Mouse (Mus musculus) retina, adult 2 months (tissue): Measurements from ENCODE around the gene Lrrc73.
A peak's percentile ranks its signal among the peaks of the same experiment; 100 is the strongest.

Experiments
- DNase-seq: peaks from one replicate; pipeline ENCODE4 v3.0.0-alpha.2; 2012; ENCODE audit warnings: low read depth, low spot score

Lrrc73 gene

DNA sequence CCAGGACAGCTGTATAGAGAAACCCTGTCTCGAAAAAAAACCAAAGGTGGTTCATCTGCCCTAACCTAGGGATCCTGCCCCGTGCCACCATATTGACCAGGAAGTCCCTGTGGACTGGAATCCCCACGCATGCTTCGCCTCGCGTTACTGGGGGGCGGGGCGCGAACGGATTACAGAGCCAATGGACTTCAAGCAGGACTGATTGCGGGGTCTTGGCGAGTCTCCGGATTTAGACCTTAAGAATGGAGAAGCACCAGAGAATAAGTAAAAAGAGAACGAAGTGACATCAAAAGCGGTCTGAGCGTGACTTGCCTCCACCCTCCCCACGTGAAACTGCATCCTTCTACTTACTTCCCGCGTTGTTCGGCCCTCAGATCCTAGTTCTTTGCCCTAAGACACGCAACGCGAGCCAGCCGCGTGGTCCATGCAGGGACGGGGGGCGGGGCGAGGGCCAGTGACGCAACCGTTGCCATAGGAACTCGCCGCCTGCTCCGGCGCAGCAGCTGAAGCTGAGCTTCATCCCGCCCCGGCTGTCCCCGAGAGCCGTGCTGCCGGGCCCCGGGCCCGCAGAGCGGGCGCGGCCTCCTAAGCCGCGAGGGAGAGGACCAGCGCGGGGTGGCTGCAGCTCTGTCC is at the start of gene Lrrc73:
Lrrc73 (plus strand) TSS at position 80 of the 633 bp plus-strand sequence.
- DNase-seq: peak; percentile 75

DNA sequence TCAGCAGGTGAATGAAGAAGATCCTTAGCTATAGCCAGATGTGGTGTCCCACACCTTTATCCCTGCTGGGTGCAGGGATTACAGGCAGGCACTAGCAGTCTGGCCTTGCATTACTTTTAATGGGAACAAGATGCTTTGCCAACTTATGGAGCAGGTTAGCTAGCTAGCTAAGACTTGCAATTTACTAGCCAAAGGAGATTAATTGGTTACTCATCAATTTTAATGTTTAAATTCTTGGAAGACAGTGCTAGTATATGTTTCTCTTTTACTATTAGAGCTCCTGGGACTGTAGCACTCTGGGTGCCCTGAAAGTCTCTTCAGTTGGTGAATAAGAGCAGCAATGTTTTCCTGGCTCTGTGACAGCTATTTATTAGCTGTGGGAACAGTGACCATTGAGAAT is 46.7 kb upstream of the Lrrc73 start:
- no peak for DNase-seq

DNA sequence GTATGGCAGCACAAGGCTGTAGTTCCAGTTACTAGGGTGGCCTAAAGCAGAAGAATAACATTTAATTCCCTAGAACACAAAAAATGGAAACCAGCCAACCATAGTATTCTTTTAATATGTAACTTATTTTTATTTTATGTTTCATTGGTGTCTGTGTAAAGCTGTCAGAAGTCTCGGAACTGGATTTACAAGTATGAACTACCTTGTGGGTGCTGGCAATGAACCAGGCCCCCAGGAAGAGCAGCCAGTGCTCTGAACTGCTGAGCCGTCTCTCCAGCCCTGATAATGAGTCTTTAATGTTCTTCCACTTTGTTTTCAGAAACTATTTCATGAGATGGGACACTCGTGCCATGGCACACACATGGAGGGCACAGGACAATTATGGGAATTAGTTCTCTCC is 42.8 kb upstream of the Lrrc73 start:
- no peak for DNase-seq

DNA sequence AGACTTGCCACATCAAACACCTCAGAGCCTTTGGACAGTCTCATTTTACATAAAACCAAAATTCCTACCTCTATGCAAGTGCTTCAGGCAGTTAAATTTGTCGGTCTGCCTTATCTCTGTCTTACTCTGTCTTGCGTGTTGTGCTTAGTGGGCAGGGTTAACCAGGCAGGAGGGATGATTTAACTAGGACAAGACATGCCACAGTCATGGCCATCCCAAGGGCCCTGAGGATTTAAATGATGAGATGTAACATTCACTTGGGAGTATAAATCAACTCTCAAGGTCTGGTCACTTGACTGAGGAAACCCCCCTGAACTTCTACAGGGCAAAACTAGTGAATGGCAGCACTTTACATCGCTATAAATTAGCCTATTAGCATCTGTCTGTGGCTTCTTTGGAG is 31.7 kb upstream of the Lrrc73 start:
- no peak for DNase-seq

DNA sequence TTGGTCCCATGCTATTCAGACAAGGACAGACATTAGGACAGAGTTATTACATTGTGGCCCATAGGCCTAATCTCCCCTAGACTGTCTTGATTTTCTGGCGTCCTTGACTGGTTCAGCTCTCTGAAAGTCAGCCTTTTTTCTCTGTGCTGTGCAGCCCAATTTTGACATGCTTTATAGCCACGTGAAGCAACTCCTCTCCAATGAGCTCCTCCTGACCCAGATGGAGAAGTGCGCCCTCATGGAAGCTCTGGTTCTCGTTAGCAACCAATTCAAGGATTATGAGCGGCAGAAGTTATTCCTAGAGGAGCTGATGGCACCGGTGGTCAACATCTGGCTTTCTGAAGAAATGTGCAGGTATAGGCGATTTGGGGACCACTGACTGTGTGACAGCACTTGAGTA is 25.8 kb upstream of the Lrrc73 start:
- DNase-seq: no peak

DNA sequence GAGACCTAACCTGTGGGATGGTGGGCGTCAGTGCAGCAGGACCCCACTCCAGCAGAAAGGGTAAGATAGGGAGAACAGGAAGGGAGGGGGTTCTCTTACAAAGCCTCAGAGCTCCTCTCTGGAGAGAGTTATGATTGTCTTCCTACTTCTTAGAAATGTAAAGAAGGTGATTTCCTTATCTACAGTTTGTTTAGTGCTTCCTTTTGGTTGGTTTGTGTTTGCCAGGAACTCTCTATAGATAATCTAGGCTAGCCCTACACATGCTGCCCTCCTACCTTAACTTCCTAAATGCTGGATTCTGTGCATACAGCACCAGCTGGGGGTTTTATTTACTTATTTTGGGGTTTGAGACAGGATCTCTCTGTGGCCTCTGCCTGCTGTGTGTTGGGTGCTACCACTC is 17.3 kb upstream of the Lrrc73 start:
- no peak for DNase-seq

DNA sequence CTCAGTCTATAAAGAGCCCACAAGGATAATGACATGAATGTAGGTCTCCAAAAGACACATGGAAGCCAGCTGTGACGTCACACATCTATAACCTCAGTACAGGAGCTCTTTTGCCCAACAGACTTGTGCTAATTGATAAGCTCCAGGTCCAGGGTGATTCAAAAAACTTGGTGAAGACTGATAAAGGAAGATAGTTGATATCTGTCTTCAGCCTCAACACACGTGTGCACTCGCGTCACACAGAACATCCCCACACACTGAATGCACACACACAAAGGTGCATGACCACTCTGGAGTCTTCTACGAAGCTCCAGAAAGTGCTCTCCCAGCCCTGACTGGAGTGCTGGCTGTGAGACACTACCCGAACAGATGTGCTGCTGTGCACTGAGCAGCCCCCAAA is 16.3 kb upstream of the Lrrc73 start:
- DNase-seq: no peak

DNA sequence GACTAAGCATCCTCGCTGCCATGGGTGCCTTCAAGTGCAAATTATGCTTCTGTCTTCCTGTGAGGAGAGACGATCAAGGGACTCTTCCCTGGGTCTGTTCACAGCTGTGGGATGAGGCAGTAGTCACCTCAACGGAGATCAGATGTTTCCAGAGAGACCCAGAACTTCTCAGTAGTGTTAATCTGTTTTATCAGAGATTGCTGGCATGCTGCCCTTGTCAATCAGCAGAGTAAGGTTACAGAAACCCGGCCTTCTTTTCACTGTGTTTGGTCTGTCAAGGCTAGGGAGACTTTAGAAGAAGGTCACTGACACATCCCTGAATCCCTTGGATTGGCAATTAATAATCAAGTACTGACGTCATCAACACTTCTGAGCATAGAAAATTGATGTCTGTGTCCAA is 15.9 kb upstream of the Lrrc73 start:
- DNase-seq: no peak

DNA sequence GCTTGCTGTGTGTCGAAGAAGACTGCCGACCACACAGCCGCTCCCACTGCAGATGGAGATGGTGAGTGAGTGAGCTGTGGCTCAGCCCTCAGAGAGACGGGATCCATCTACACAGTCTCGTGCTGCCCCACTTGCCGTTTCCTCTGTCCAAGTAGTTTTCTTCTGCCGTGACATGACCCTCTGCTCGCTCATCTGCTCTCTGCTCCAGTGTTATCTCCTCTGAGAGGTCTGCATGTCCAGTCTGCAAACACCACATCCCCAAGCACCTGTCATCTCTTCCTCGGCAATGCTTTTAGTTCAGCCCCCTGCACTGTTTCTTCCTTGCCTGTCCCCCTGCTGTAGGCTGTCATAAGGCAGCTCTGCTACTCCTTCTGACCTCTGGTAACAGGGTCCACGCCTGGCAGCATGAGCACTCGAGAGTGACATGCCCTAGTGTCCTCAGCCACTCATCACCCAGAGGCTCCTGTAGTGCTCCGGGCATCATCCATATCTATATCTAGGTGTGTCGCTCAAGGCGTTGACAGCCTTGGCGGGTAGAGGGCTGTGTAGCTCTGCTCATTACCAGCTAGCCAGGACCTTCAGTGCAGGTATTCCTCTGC is 13.7 kb upstream of the Lrrc73 start:
- no peak for DNase-seq

DNA sequence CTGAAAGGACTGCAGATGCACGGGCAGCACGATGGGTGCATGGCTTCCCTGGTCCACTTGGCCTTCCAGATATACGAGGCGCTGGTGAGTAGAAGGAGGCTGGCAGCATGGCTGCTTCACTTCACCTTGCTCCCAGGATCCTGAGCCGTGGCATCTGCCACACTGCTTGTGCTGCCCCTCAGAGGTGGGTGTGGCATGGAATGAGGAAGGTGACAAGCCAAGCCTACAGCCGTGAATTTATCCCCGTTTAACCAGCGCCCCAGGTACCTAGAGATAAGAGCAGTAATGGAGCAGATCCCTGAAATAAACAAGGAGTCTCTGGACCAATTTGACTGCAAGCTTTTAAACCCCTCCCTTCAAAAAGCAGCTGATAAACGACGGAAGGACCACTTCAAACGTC is 11.9 kb upstream of the Lrrc73 start:
- no peak for DNase-seq

DNA sequence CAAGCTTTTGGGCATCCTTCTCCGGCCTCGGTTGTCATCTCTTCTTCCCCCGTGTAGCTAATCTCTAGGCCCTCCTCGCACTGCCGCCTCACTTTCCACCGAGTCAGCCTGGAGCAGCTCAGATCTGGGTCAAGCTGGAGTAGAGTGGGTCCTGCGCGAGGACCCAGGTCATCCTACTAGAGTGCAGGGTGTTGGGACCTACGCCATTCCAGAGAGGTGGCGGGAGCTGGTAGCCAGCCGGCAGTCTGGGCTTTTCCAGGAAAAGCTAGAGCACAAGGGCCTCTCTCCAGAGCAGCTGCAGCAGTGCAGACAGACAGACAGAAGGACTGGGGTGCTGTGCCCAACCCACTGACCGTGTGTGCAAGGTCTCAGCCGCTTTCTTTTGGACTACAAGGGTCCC is 11.1 kb upstream of the Lrrc73 start:
- no peak for DNase-seq

DNA sequence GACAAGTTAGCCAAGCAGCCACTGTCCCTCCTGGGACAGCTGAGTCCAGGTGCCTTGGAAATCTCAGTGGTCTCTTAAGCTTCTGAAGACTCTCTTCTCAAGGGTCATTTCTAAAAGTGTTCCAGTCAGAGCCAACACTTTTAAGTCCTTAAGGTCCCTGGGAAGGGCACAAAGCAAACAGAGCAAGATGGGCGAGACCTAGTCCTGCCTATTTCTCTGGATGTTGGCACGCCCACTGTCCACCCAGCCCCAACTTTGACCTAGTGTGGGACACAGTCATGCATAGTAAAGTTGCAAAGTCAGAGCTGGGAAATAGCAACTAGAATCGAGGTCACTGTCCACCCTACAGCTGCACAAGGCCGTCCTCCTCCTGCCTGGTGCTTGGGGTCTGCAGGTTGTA is 10.3 kb upstream of the Lrrc73 start:
- DNase-seq: no peak

DNA sequence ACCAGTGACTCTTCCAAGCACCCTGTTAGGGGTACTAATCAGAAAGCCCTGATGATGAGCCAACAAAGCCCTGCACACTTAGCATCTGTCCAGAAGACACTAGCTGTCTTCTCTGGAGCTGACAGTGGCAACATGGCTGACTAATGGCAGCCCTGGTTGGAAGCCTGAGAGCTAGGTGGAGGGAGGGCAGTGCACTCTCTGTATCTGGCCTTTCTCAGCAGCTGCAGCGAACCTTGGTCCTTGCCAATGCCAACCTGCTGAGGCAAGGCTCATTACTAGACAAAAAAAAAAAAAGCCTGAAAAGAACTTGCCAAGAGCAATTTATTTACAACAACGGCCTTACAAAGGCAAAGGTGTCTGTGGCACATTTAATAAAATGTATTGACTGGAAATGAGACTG is 9.7 kb upstream of the Lrrc73 start:
- DNase-seq: no peak

DNA sequence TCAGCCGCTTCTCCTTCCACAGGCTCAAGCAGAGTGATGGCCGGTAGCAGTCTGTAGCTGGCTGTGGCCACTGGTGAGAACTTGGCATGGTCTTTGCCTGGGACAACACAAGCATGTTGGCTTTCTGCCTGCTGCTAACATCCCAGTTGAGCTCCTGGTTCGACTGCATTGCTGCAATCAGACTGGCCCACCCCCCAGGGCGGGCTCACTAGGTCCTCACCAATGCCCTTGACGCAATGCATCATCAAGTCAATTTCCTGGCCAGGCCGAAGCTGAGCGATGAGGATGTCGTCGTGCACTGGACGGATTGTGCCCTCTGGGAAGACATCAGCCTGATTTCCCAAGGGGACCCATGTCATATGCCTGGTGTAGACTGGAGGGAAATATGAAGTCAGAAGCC is 8.8 kb upstream of the Lrrc73 start:
- no peak for DNase-seq

DNA sequence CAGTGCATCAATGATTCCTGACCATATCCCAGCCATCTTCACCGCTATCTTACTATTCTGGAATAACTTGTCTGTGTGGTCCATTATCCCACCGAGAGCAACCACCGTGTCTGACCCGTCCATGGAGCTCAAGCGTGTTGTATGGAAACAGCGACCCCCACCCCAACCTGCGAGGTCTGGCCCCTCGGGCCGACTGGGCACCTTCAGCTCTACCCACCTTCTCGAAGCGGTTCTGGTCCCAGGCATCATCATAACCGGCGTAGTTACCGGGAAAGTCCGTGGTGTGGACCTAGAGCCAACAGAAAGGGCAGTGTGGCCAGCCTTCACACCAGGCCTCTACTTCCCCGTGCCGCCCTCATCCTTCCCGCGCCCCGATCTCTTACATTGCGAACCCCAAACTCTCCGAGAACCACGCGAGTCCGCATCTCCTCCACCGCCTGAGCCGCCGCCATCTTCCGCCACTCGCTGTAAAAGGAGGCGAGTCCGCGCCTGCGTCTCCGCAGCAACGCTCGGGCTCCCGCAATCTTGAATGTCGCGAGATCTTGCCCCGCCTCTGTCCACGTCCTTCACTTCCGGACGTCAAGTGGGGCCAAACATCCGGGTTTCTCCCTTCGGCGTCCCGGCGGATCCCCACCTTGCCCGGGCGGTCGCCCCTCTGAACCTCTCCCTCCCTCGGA is 5.7 kb upstream of the Lrrc73 start, which contains the start of the genes Polr1c and Yipf3:
Polr1c (minus strand) TSS at position 543 of the 677 bp plus-strand sequence.
Yipf3 (plus strand) TSS at position 569 of the 677 bp plus-strand sequence.
- DNase-seq: peak; percentile 83

DNA sequence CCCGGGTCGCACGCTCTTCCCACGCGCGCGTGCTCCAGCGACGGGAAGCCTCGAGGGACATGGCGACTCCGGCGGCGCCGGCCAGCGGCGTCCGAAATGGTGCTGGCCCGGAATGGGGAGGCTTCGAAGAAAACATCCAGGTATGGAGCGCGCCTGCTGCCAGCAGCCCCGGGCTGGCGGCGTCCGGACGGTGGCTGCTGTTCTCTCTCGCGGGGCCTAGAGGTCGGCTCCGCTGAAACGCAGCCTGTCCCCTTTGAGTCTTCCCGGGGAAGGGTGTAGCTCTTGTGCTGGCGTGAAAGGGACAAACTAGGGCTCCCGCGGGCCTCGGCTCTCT is 5.2 kb upstream of the Lrrc73 start:
- DNase-seq: no peak

DNA sequence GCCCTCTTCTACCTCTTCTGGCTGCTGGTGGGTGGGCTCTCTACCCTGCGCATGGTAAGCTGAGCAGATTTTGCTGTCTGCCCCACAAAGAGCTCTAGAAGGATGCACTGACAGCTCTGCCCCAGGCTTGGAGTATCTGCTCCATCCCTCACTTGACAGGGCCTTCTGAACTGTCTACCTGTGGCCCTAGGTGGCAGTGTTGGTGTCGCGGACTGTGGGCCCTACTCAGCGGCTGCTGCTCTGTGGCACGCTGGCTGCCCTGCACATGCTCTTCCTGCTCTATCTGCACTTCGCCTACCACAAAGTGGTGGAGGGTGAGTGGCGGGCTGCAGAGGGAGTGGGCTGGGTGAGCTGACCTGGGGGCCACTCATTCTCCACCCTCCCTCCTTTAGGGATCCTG is 2.2 kb upstream of the Lrrc73 start:
- DNase-seq: no peak

DNA sequence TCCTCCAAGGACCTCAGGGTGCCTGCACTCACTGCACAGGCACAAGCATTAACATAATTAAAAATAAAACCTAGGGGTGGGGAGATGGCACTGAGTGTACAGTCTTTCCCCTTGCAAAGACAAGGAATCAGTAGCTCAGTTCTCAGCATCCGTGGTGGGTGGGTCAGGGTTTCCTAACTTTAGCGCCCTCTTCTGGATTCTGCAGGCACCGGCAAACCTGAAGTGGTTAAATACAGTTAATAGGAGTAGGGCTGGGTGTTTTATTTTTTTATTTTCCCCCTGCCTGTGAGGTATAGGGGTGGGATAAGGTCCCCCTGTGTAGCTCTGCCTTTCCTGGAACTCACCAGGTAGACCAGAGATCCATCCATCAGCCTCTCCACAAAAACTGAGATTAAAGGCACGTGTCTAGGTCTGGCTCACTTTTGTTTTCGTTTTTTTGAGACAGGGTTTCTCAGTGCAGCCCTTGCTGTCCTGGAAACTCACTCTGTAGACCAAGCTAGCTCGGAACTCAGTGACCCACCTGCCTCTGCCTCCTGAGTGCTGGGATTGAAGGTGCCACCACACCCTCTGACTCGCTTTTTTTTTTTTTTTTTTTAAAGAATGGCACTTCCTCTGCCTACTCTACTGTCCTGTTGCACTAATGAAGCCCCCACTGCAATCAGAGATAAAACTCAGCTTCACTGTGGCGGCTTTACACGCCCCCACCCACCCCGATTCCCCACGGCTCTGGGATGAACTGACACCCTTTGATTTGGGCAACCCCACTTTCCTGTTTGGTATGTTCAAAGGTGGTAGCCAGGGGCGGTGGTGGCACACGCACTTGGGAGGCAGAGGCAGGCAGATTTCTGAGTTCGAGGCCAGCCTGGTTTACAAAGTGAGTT is 520 bp upstream of the Lrrc73 start:
- DNase-seq: no peak

DNA sequence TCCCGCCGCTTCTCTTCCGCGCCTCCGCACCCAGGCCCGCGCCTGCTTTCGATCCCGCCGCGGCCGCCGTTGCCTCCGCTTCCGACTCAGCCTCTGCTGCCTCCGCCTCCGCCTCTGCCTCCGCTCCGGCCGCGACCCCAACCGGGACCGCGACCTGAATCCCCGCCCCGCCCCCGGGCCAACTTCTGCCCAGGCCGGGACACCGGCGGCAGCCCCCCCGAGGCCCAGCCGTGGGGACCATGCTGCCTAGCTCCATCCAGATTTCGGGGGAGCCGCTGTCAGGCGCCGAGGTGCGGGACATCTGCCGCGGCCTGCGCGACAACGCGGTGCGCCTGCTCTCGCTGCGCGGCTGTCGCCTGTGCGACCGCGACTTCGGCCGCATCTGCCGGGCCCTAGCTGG is 775 bp downstream of the Lrrc73 start:
- no peak for DNase-seq

DNA sequence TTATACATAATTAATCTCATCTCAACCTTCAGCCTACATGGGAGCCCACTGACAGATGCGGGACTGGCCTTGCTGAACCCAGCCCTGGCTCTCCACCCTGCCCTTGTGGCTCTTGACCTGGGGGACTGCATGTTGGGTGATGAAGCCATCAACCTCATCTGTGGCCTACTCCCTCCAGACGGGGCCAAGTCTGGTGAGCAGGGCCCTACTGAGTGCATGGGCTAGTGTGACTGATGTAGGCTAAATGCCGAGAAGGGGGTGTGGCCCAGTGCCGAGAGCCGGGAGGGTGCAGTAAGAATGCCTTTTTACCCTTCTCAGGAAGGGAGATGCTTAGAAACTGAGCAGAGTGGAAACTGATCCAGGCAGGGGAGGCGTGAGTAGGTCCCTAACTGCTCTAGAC is 1.8 kb downstream of the Lrrc73 start:
- DNase-seq: no peak

DNA sequence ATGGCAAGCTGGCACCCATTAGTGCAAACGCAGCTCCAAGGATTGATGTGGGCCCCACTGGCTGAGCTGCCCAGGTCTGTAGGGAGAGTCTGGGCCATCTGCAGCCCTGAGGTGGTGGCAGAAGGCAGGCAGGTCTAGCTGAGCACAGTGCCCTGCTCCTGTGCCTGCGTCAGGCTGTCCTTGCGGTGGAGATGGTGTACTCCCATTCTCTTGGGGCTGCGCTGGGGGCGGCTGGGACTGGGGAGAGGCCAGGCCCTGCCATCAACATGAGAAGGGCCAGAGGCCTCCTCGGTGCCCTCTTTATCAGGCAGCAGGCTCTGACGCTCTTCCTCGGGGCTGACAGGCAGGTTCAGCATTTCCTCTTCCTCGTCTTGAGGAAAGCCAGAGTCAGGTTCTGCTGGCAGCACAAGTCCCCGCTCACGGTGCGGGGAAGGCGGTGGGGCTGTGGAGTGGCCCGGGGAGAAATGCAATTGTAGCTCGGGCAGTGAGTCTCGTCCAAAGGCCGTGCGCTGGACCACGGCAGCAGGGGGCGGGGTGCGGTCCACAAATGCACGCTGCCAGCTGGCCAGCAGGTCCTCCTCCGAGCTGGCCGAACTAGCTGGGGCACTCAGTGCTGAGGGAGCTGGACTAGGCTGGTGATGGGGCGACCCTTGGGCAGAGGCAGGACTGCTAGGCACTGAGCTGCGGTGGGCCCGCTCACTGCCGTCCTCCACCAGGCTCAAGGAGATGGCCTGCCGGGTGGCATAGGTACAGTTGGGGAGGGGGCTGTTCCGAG is 5.1 kb downstream of the Lrrc73 start:
- DNase-seq: no peak

DNA sequence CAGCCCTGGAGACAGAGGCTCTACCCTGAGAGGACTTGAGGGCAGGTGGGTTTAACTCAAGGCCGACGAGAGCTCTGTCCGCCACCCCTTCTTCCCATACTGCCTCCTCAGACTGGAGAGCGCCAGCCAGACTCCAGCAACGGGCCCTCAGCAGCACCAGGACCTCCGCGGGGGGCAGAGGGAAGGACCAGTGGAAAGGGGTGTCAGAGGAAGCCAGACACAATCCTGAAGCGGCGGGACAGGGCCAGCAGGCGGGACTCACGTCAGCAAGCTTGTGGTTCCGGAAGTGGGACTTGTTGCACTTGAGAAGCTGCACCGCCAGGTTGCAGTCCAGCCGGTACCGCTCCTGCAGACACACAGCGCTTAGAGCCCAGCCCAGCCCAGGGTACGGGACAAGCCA is 6.3 kb downstream of the Lrrc73 start:
- no peak for DNase-seq
